Mouse (Mus musculus) olfactory bulb, adult 2 months (tissue): ENCODE results near the gene Cct7.

Experiments
- CTCF ChIP-seq: fragments of 200-500 bp; IDR thresholded peaks from 2 replicates; pipeline ENCODE4 v1.5.1; 2012; ENCODE audit warnings: low read depth, mild to moderate bottlenecking, low read length, moderate library complexity; ENCODE audit not compliant: insufficient read depth
- POLR2A ChIP-seq: fragments of 200-500 bp; IDR thresholded peaks from 2 replicates; pipeline ENCODE4 v1.6.1; 2012; ENCODE audit warnings: mild to moderate bottlenecking, low read depth, low read length, moderate library complexity; ENCODE audit not compliant: insufficient read depth

DNA sequence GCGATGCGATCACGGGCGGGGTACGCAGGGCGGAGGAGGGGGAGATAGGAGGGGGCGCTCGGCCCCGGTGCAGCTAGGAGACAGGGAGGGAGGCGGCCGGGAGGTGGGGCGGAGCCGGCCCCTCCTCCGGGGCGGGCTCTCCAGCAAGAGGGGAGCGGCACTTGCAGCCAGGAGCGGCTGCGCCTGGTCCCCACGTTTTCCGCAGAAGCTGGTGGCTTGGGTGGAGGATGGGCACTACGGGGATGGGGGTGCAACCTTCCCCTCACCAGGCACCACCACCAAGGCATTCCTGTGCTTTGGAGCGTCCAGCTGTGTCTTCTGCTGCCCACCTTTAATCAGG is 51.6 kb downstream of the Cct7 start, which contains the start of gene Fbxo41:
- no peak for TF ChIP-seq CTCF
- TF ChIP-seq POLR2A: no peak
